Mouse (Mus musculus): ENCODE measurements around the gene Vdac2. TPM values are rescaled to one million over a fixed set of nuclear protein-coding genes. Genes with fewer than 3 reads are reported as not detected.
A peak's percentile ranks its signal among the peaks of the same experiment; 100 is the strongest.

Vdac2 gene
- polyA plus RNA-seq (2014; fragmentation: Nextera tagmentation; extraction: Ambion mirVana), result 334 and 336 TPM in 2 replicates

DNA sequence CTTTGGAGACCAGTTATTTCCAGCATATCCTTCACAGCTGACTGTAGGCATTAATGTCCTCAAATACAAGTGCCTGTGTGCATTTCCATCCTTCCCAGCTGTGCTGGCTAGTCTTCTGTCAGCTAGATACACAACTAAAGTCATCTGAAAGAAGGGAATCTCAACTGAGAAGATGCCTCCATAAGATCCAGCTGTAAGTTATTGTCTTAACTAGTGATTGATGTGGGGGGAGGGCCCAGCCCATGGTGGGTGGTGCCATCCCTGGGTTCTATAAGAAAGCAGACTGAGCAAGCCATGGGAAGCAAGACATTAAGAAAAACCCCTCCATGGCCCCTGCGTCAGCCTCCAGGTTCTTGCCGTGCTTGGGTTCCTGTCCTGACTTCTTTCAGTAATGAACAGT, at the start of gene Vdac2:
Gene Vdac2, plus strand, starts transcription at position 301 of the 400 bp plus-strand sequence.
- 89% methylated on average over 2 of the region's 2 CpGs for WGBS
- no peaks in the 10 kb centered on the region for H3K9me3 ChIP-seq (ENCODE audit: control insufficient read depth, low read length)
- H3K4me2 ChIP-seq (ENCODE audit: low read length), result no peak within 1 kb of the TSS
- no peaks in the 10 kb centered on the region for H3K36me3 ChIP-seq (ENCODE audit: control insufficient read depth, insufficient read depth, low read length)
- no peak for DNase-seq (ENCODE audit: low spot score)
- peaks cover 17% of the 10 kb centered on the region for H3K4me1 ChIP-seq (replicated peaks; ENCODE audit: control insufficient read depth, insufficient read depth, low read length)
- ATAC-seq (replicated peaks; ENCODE audit: low FRiP score, low TSS enrichment, low read depth), result no peak
- 0 out of 2 replicates have a peak within 1 kb of the TSS, but pooled peaks have one; percentile 24 for H3K27ac ChIP-seq (ENCODE audit: low read depth)
- no peak within 1 kb of the TSS for H3K4me3 ChIP-seq (ENCODE audit: low read depth, low read length)
- no peak within 1 kb of the TSS for H3K9ac ChIP-seq (ENCODE audit: low read length)
- no peaks in the 10 kb centered on the region for H3K27me3 ChIP-seq (replicated peaks; ENCODE audit: control insufficient read depth, insufficient read depth, low read length)

DNA sequence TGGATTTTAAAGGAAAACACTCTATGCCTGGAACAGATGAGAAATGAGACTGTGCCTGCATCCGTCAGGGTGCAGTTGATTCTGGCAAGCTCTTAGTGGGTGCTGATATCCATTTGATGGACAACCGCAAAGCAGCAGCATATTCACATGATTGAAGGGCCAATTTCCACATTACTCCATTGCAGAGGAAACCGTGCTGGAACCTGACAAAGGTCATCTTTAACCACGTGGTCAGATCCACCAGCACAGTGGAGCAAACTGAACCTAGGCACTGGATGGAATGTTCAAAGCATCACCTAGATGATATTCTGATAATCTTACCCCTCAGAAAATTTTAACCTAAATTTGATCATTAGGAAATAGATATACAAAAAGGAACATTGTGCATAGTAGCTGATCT, 48.8 kb upstream of the Vdac2 start:
- DNase-seq (ENCODE audit: low spot score) (no peak), ATAC-seq (replicated peaks; ENCODE audit: low FRiP score, low TSS enrichment, low read depth) (no peak)
- H3K9me3 ChIP-seq (ENCODE audit: control insufficient read depth, low read length), result no peaks in the 10 kb centered on the region
- no peak overlapping the region for H3K4me2 ChIP-seq (ENCODE audit: low read length)
- H3K27me3 ChIP-seq (replicated peaks; ENCODE audit: control insufficient read depth, insufficient read depth, low read length), result no peaks in the 10 kb centered on the region
- no peaks in the 10 kb centered on the region for H3K4me1 ChIP-seq (replicated peaks; ENCODE audit: control insufficient read depth, insufficient read depth, low read length)
- no peak overlapping the region for H3K4me3 ChIP-seq (ENCODE audit: low read depth, low read length)
- H3K27ac ChIP-seq (ENCODE audit: low read depth), result no peak overlapping the region
- 89% methylated on average over 4 of the region's 4 CpGs for WGBS
- no peak overlapping the region for H3K9ac ChIP-seq (ENCODE audit: low read length)
- H3K36me3 ChIP-seq (ENCODE audit: control insufficient read depth, insufficient read depth, low read length), result peaks cover 29% of the 10 kb centered on the region

DNA sequence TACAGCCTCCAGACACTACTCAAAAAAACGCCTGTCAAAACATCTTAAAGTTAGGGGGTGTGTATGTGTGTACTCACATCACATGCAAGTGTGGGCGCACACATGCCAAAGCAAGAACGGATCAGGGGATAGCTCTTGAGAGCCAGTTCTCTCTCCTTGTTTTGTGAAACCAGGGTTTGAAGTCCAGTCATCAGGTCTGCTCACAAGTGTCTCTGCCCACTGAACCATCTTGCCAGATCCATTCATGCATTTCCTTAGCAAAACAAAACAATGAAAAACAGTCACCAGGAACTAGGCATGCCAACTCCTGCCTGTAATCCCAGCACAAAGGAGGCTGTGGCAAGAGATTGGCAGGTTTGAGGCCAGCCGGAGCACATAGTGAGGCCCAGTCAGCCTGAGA, 38.5 kb upstream of the Vdac2 start:
- Histone ChIP-seq H3K4me3 (ENCODE audit: low read depth, low read length) (no peak overlapping the region), H3K27ac (ENCODE audit: low read depth) (no peak overlapping the region), H3K27me3 (replicated peaks; ENCODE audit: control insufficient read depth, insufficient read depth, low read length) (no peaks in the 10 kb centered on the region), H3K9ac (ENCODE audit: low read length) (no peak overlapping the region), H3K4me2 (ENCODE audit: low read length) (no peak overlapping the region), H3K36me3 (ENCODE audit: control insufficient read depth, insufficient read depth, low read length) (peaks cover 41% of the 10 kb centered on the region), H3K9me3 (ENCODE audit: control insufficient read depth, low read length) (no peaks in the 10 kb centered on the region), H3K4me1 (replicated peaks; ENCODE audit: control insufficient read depth, insufficient read depth, low read length) (no peaks in the 10 kb centered on the region)
- DNase-seq (ENCODE audit: low spot score) (no peak), ATAC-seq (replicated peaks; ENCODE audit: low FRiP score, low TSS enrichment, low read depth) (no peak)
- 92% methylated on average over 4 of the region's 4 CpGs for WGBS

DNA sequence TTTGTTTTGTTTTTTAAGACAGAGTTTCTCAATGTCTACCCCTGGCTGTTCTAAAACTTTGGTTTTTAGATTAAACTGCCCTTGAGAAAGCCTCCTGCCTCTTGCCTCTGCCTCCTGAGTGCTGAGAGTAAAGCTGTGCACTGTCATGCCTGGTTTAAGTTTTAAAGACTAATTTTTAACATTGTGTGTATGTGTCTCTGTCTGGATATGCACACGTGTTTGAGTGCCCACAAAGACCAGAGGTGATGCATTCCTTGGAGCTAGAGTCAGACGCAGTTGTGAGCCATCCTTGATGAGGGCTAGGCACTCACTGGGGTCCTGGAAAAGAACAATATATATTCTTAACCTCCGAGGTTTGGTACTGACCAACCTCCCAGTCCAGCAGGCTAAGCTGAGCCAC, 37.7 kb upstream of the Vdac2 start:
- no peak overlapping the region for H3K9ac ChIP-seq (ENCODE audit: low read length)
- H3K4me3 ChIP-seq (ENCODE audit: low read depth, low read length), result no peak overlapping the region
- H3K27me3 ChIP-seq (replicated peaks; ENCODE audit: control insufficient read depth, insufficient read depth, low read length), result no peaks in the 10 kb centered on the region
- no peak for DNase-seq (ENCODE audit: low spot score)
- WGBS, result 79% methylated on average over 3 of the region's 3 CpGs
- no peak for ATAC-seq (replicated peaks; ENCODE audit: low FRiP score, low TSS enrichment, low read depth)
- no peaks in the 10 kb centered on the region for H3K4me1 ChIP-seq (replicated peaks; ENCODE audit: control insufficient read depth, insufficient read depth, low read length)
- H3K27ac ChIP-seq (ENCODE audit: low read depth), result no peak overlapping the region
- H3K36me3 ChIP-seq (ENCODE audit: control insufficient read depth, insufficient read depth, low read length), result peaks cover 42% of the 10 kb centered on the region
- H3K9me3 ChIP-seq (ENCODE audit: control insufficient read depth, low read length), result no peaks in the 10 kb centered on the region
- no peak overlapping the region for H3K4me2 ChIP-seq (ENCODE audit: low read length)

DNA sequence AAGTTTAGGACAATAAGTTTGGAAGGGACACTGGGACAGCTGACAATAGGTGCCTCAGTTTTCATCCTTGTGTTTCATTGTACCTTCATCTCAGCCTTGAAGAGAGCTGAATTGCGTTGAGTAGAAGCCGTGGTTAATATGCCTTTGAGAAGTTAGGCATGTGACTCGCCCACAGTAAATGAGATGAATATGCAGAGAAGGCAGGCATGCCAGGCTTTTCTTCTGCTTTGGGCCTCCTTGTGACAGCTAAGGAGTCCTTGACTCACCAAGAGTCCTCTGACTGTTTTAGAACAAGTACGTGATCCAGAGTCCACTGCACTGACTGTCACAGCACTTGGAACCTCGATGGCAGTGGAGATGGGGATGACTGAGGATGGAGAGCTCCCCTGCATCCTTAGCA, 36.9 kb upstream of the Vdac2 start:
- Histone ChIP-seq H3K4me3 (ENCODE audit: low read depth, low read length) (no peak overlapping the region), H3K9ac (ENCODE audit: low read length) (no peak overlapping the region), H3K36me3 (ENCODE audit: control insufficient read depth, insufficient read depth, low read length) (peaks cover 49% of the 10 kb centered on the region), H3K27me3 (replicated peaks; ENCODE audit: control insufficient read depth, insufficient read depth, low read length) (no peaks in the 10 kb centered on the region), H3K27ac (ENCODE audit: low read depth) (no peak overlapping the region), H3K4me1 (replicated peaks; ENCODE audit: control insufficient read depth, insufficient read depth, low read length) (no peaks in the 10 kb centered on the region), H3K4me2 (ENCODE audit: low read length) (no peak overlapping the region), H3K9me3 (ENCODE audit: control insufficient read depth, low read length) (no peaks in the 10 kb centered on the region)
- DNase-seq (ENCODE audit: low spot score) (no peak), ATAC-seq (replicated peaks; ENCODE audit: low FRiP score, low TSS enrichment, low read depth) (no peak)
- WGBS, result 92% methylated on average over 5 of the region's 5 CpGs

DNA sequence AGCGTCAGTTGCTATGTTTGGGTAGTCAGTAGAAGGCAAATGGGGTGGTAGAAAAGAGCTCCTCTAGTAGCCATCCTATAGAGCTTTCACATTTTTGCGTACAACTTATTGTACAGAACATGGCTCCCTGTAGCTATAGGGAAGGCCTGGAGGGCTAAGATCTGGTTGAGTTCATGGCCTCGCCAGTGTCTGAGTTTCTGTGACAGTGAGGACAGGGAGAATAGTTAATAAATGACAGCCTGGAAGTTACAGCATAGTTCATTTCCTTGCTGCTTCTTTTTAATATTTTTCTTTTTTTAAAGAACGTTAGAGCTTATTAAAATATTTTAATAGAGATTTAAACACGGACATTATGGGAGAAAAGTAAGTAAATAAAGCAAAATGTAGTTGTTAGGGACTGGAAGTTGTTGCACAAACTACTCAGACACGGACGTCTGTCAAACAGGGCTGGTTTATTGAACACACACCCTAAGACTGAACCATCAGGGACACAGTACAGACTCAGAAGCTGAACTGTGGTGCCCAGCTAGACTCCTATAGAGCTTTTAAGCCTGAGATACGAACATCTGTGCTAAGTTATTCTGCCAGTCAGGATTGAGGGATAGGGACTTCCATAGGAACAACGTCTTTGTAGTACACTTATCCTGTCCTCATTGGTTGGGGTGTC, 34.3 kb upstream of the Vdac2 start:
- Histone ChIP-seq H3K9me3 (ENCODE audit: control insufficient read depth, low read length) (no peaks in the 10 kb centered on the region), H3K27ac (ENCODE audit: low read depth) (no peak overlapping the region), H3K36me3 (ENCODE audit: control insufficient read depth, insufficient read depth, low read length) (peaks cover 39% of the 10 kb centered on the region), H3K27me3 (replicated peaks; ENCODE audit: control insufficient read depth, insufficient read depth, low read length) (no peaks in the 10 kb centered on the region), H3K4me2 (ENCODE audit: low read length) (no peak overlapping the region), H3K4me1 (replicated peaks; ENCODE audit: control insufficient read depth, insufficient read depth, low read length) (no peaks in the 10 kb centered on the region), H3K9ac (ENCODE audit: low read length) (no peak overlapping the region), H3K4me3 (ENCODE audit: low read depth, low read length) (no peak overlapping the region)
- DNase-seq (ENCODE audit: low spot score), result no peak
- no peak for ATAC-seq (replicated peaks; ENCODE audit: low FRiP score, low TSS enrichment, low read depth)
- 81% methylated on average over 9 of the region's 9 CpGs for WGBS

DNA sequence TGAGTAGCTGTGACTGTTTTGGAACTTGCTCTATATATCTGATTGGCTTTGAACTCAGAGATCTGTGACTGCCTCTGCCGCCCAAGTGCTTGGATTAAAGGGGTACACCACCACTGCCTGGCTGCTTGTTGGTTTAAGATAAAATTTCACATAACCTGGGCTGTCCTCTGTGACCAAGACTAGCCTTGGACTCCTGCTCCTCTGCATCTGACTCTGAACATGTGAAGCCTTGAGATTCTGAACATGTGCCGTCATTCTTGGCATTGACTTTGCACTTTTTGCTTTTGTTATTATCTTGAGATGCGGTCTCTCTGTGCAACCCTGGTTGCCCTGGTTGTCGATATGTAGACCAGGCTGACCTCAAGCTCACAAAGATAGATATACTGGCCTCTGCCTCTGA, 33.3 kb upstream of the Vdac2 start:
- Histone ChIP-seq H3K27me3 (replicated peaks; ENCODE audit: control insufficient read depth, insufficient read depth, low read length) (no peaks in the 10 kb centered on the region), H3K4me3 (ENCODE audit: low read depth, low read length) (no peak overlapping the region), H3K9ac (ENCODE audit: low read length) (no peak overlapping the region), H3K36me3 (ENCODE audit: control insufficient read depth, insufficient read depth, low read length) (peaks cover 35% of the 10 kb centered on the region), H3K4me2 (ENCODE audit: low read length) (no peak overlapping the region), H3K4me1 (replicated peaks; ENCODE audit: control insufficient read depth, insufficient read depth, low read length) (no peaks in the 10 kb centered on the region), H3K27ac (ENCODE audit: low read depth) (no peak overlapping the region), H3K9me3 (ENCODE audit: control insufficient read depth, low read length) (no peaks in the 10 kb centered on the region)
- DNase-seq (ENCODE audit: low spot score) (no peak), ATAC-seq (replicated peaks; ENCODE audit: low FRiP score, low TSS enrichment, low read depth) (no peak)
- 89% methylated on average over 4 of the region's 4 CpGs for WGBS

DNA sequence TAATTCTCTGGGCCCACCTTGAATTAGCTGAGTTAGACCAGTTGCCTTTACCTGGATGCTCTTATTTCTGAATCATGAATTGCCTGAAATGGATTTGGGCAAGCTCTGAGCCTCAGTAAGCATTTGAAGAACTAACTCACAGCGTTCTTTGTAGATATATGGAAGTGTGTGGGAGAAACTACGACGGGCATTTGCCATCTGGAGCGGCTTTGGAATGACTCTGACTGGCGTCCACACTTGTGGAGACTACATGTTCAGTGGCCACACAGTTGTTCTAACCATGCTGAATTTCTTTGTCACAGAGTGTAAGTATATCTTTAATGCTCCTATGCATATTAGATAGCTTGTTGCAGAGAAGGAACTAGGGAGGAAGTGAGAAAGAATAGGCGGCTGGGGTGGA, 32.8 kb upstream of the Vdac2 start:
- Histone ChIP-seq H3K9ac (ENCODE audit: low read length) (no peak overlapping the region), H3K4me3 (ENCODE audit: low read depth, low read length) (no peak overlapping the region), H3K4me2 (ENCODE audit: low read length) (no peak overlapping the region), H3K27ac (ENCODE audit: low read depth) (no peak overlapping the region), H3K4me1 (replicated peaks; ENCODE audit: control insufficient read depth, insufficient read depth, low read length) (no peaks in the 10 kb centered on the region), H3K36me3 (ENCODE audit: control insufficient read depth, insufficient read depth, low read length) (peaks cover 33% of the 10 kb centered on the region), H3K9me3 (ENCODE audit: control insufficient read depth, low read length) (no peaks in the 10 kb centered on the region), H3K27me3 (replicated peaks; ENCODE audit: control insufficient read depth, insufficient read depth, low read length) (no peaks in the 10 kb centered on the region)
- DNase-seq (ENCODE audit: low spot score), result no peak
- 91% methylated on average over 6 of the region's 6 CpGs for WGBS
- no peak for ATAC-seq (replicated peaks; ENCODE audit: low FRiP score, low TSS enrichment, low read depth)

DNA sequence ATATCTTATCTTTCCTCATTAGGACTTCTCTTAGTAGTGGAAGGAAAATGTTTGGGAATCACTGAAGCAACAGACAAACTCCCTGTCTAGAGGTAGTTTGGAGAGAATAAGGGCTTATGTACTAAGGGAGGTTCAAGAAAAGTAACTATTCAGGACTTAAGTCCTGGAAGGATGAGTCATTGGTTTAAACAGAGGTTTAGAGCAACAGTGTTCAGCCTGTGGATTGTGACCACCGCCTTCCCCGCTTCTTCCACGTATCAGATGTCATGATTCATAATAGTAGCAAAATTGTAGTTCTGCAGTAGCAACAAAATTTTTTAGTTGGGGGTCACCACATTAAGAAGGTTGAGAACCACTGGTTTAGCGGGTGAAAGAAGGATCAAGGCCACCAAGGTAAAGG, 24.4 kb upstream of the Vdac2 start:
- peaks cover 7% of the 10 kb centered on the region; the same call in 1 of the 2 replicates for H3K36me3 ChIP-seq (ENCODE audit: control insufficient read depth, insufficient read depth, low read length)
- WGBS, result 95% methylated on average over 4 of the region's 4 CpGs
- no peak overlapping the region for H3K4me3 ChIP-seq (ENCODE audit: low read depth, low read length)
- no peak overlapping the region for H3K4me2 ChIP-seq (ENCODE audit: low read length)
- H3K27me3 ChIP-seq (replicated peaks; ENCODE audit: control insufficient read depth, insufficient read depth, low read length), result no peaks in the 10 kb centered on the region
- ATAC-seq (replicated peaks; ENCODE audit: low FRiP score, low TSS enrichment, low read depth), result no peak
- H3K9ac ChIP-seq (ENCODE audit: low read length), result no peak overlapping the region
- H3K27ac ChIP-seq (ENCODE audit: low read depth), result no peak overlapping the region
- no peaks in the 10 kb centered on the region for H3K4me1 ChIP-seq (replicated peaks; ENCODE audit: control insufficient read depth, insufficient read depth, low read length)
- H3K9me3 ChIP-seq (ENCODE audit: control insufficient read depth, low read length), result no peaks in the 10 kb centered on the region
- DNase-seq (ENCODE audit: low spot score), result no peak

Data from intestine, embryonic 14.5 days (tissue).